ENCODE assay signal across 17 mouse cellular contexts in the genomic region with DNA sequence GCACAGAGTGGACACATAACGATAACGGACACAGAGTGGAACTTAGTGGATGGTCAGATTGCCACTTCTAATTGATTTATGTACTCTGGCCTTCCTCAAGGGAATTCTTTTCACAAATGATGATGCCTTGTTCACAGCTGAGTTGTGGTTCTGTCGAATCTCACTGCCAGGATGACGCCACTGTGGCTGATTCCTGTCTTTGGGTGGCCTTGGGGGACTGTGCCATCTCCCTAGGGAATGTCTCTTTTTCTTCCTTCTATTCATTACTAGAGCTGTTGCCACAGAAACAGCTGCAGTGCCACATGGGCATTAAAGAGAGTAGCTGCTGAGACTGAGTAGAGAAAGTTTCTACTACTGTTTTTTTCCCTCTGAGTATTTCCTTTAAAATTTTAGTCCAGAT.
DNase-seq lines count a peak whose midpoint lies in the region; ATAC-seq and TF ChIP-seq lines count a peak whose summit lies in the region.
"Had no signal": no experiment of that assay in that cellular context is flagged by ENCODE, and none has a peak within 500 bp of the region (broad histone marks: within the 10 kb centered on the region; RNA-seq: fewer than 3 reads in every experiment).

No protein-coding gene starts in this region.

- H3K4me1 ChIP-seq in embryonic facial prominence, embryonic 13.5 days = peaks cover 8% of the 10 kb centered on the region
- H3K4me1 ChIP-seq in embryonic facial prominence, embryonic 10.5 days = peaks cover 15% of the 10 kb centered on the region
- H3K4me1 ChIP-seq in CH12.LX (ENCODE audit: control insufficient read depth in 1 of 2, insufficient read depth in 2 of 2) = peaks cover 3 to 21% of the 10 kb centered on the region in 2 experiments; a peak in 2 of 4 replicates
- H3K4me1 ChIP-seq in lung, postnatal 0 days (ENCODE audit: insufficient read depth, low read depth, low read length) = no peaks in the 10 kb centered on the region
- H3K4me1 ChIP-seq: intestine, embryonic 15.5 days had no signal

- no peak for TF ChIP-seq EP300 in CH12.LX (IDR thresholded peaks at IDR 0.05; ENCODE audit: low read length)
- no peak for TF ChIP-seq EP300 in lung, postnatal 0 days (IDR thresholded peaks at IDR 0.05)

- no peak for TF ChIP-seq CTCF in CH12.LX (conservative IDR thresholded peaks at IDR 0.05 in 1 of 2, IDR thresholded peaks at IDR 0.05 in 1 of 2; ENCODE audit: low read depth in 2 of 2, low read length in 2 of 2)
- TF ChIP-seq CTCF in lung, postnatal 0 days (IDR thresholded peaks at IDR 0.05) = no peak

- H3K36me3 ChIP-seq in embryonic facial prominence, embryonic 13.5 days = no peaks in the 10 kb centered on the region
- no peaks in the 10 kb centered on the region for H3K36me3 ChIP-seq in embryonic facial prominence, embryonic 10.5 days (replicated peaks)
- H3K36me3 ChIP-seq in CH12.LX (replicated peaks in 1 of 2; ENCODE audit: control insufficient read depth in 1 of 2, insufficient read depth in 1 of 2, low read length in 1 of 2) = no peaks in the 10 kb centered on the region
- H3K36me3 ChIP-seq in lung, postnatal 0 days (ENCODE audit: insufficient read depth, low read length) = no peaks in the 10 kb centered on the region
- H3K36me3 ChIP-seq: intestine, embryonic 15.5 days had no signal

- H3K79me2 ChIP-seq in CH12.LX (replicated peaks; ENCODE audit: control insufficient read depth, extremely low read depth, insufficient read depth, poor library complexity, severe bottlenecking) = no peaks in the 10 kb centered on the region

- H3K27me3 ChIP-seq in embryonic facial prominence, embryonic 13.5 days = no peaks in the 10 kb centered on the region
- H3K27me3 ChIP-seq in embryonic facial prominence, embryonic 10.5 days (replicated peaks; ENCODE audit: low read depth, poor library complexity, severe bottlenecking) = no peaks in the 10 kb centered on the region
- no peaks in the 10 kb centered on the region for H3K27me3 ChIP-seq in CH12.LX (replicated peaks)
- no peaks in the 10 kb centered on the region for H3K27me3 ChIP-seq in lung, postnatal 0 days (replicated peaks; ENCODE audit: insufficient read depth, low read length)
- H3K27me3 ChIP-seq: intestine, embryonic 15.5 days; neural tube, embryonic 13.5 days had no signal

- TF ChIP-seq POLR2A in CH12.LX (IDR thresholded peaks at IDR 0.05; ENCODE audit: low read depth, low read length) = no peak

- no peak overlapping the region for H3K9ac ChIP-seq in embryonic facial prominence, embryonic 13.5 days
- H3K9ac ChIP-seq in CH12.LX (ENCODE audit: insufficient read depth, low read depth) = no peak overlapping the region
- H3K9ac ChIP-seq in lung, postnatal 0 days (replicated peaks; ENCODE audit: low read depth) = no peak overlapping the region
- H3K9ac ChIP-seq: intestine, embryonic 15.5 days; neural tube, embryonic 13.5 days had no signal

- in situ Hi-C loops in CH12.LX (cut with MboI; ENCODE audit: low pct_ligation_motif_present, low pct_unique_long_range_greater_than_20kb, low sequenced_read_pairs) = no loop called here

- no peak overlapping the region for H3K4me2 ChIP-seq in embryonic facial prominence, embryonic 13.5 days
- no peak overlapping the region for H3K4me2 ChIP-seq in CH12.LX (ENCODE audit: insufficient read depth, low read depth, poor library complexity, severe bottlenecking)
- H3K4me2 ChIP-seq in lung, postnatal 0 days (replicated peaks; ENCODE audit: low read depth, low read length) = no peak overlapping the region
- H3K4me2 ChIP-seq: intestine, embryonic 15.5 days; neural tube, embryonic 13.5 days had no signal

- H3K27ac ChIP-seq in embryonic facial prominence, embryonic 13.5 days = no peak overlapping the region
- H3K27ac ChIP-seq in embryonic facial prominence, embryonic 10.5 days (replicated peaks) = no peak overlapping the region
- H3K27ac ChIP-seq in CH12.LX (ENCODE audit: insufficient read depth, low read depth) = no peak overlapping the region
- H3K27ac ChIP-seq in lung, postnatal 0 days (ENCODE audit: low read length) = no peak overlapping the region
- H3K27ac ChIP-seq: intestine, embryonic 15.5 days; neural tube, embryonic 13.5 days had no signal

- TF ChIP-seq RAD21 in CH12.LX (IDR thresholded peaks at IDR 0.05; ENCODE audit: low read depth, low read length) = no peak

- dilution Hi-C loops in CH12.LX (cut with MboI; ENCODE audit: extremely low pct_ligation_motif_present, extremely low pct_unique_long_range_greater_than_20kb, low sequenced_read_pairs) = no loop called here

- no peaks in the 10 kb centered on the region for H3K9me3 ChIP-seq in embryonic facial prominence, embryonic 13.5 days
- H3K9me3 ChIP-seq in embryonic facial prominence, embryonic 10.5 days = no peaks in the 10 kb centered on the region
- no peaks in the 10 kb centered on the region for H3K9me3 ChIP-seq in CH12.LX (replicated peaks; ENCODE audit: low read length)
- no peaks in the 10 kb centered on the region for H3K9me3 ChIP-seq in lung, postnatal 0 days (ENCODE audit: low read length)
- H3K9me3 ChIP-seq: intestine, embryonic 15.5 days; neural tube, embryonic 13.5 days had no signal

- H3K4me3 ChIP-seq in embryonic facial prominence, embryonic 13.5 days = no peak overlapping the region
- no peak overlapping the region for H3K4me3 ChIP-seq in embryonic facial prominence, embryonic 10.5 days
- no peak overlapping the region for H3K4me3 ChIP-seq in CH12.LX (replicated peaks in 1 of 3; ENCODE audit: low read depth in 2 of 3, low read length in 2 of 3, poor library complexity in 1 of 3)
- H3K4me3 ChIP-seq in lung, postnatal 0 days (ENCODE audit: low read depth, low read length) = no peak overlapping the region
- H3K4me3 ChIP-seq: intestine, embryonic 15.5 days; neural tube, embryonic 13.5 days had no signal

- 78% methylated on average over 4 of the region's 4 CpGs for WGBS in embryonic facial prominence, embryonic 13.5 days
- WGBS in embryonic facial prominence, embryonic 10.5 days = 82% methylated on average over 4 of the region's 4 CpGs
- 74% methylated on average over 4 of the region's 4 CpGs for WGBS in lung, postnatal 0 days

- no peak for DNase-seq in embryonic facial prominence, embryonic 10.5 days (ENCODE audit: low spot score)
- DNase-seq in layer of hippocampus, adult 9-11 months = peak; percentile 51
- DNase-seq in layer of hippocampus, postnatal 25 days (ENCODE audit: extremely low spot score in 1 of 2, low spot score in 1 of 2) = no peak
- peak; percentile 28 for DNase-seq in CH12.LX (ENCODE audit: extremely low read depth)
- DNase-seq in brain, adult 2 months (ENCODE audit: low read depth, low spot score) = peak; percentile 58
- no peak for DNase-seq in lung, postnatal 0 days (ENCODE audit: low spot score)
- DNase-seq in kidney, adult 11 months = no peak
- DNase-seq: gastrocnemius, postnatal 14 days; heart, postnatal 10 days; kidney, postnatal 10 days; lung, adult 18-20 months; lung, postnatal 4 days; right cerebral cortex, adult 18-20 months; thymus, adult 2 months had no signal

- ATAC-seq in embryonic facial prominence, embryonic 13.5 days (ENCODE audit: insufficient number of reproducible peaks, insufficient read depth, low FRiP score, low TSS enrichment, low read depth) = 0 out of 2 replicates have a peak, but pooled peaks have one; percentile 32
- ATAC-seq in lung, postnatal 0 days = no peak
- ATAC-seq: intestine, embryonic 15.5 days had no signal

TF ChIP-seq in CH12.LX, 34 proteins besides CTCF, POLR2A, EP300 and RAD21:
- no peak for TF ChIP-seq ZC3H11A (IDR thresholded peaks at IDR 0.05; ENCODE audit: low read depth, low read length)
- no peak for TF ChIP-seq TBP (conservative IDR thresholded peaks at IDR 0.05; ENCODE audit: low read depth, low read length)
- TF ChIP-seq ZKSCAN1 (IDR thresholded peaks at IDR 0.05; ENCODE audit: borderline replicate concordance, low read depth, low read length) = no peak
- no peak for TF ChIP-seq SIN3A (IDR thresholded peaks at IDR 0.05; ENCODE audit: low read length)
- TF ChIP-seq ELF1 (IDR thresholded peaks at IDR 0.05; ENCODE audit: low read depth, low read length) = no peak
TF ChIP-seq in CH12.LX: peak in this region for 0.

Comparison
In these comparisons a context has a peak if more than half of its experiments do, and no peak if none do; other contexts are left out.
1. DNase-seq: peak in layer of hippocampus, adult 9-11 months (single experiment), CH12.LX (single experiment) and brain, adult 2 months (single experiment); none in embryonic facial prominence, embryonic 10.5 days (single experiment), layer of hippocampus, postnatal 25 days (0 of 2), lung, postnatal 0 days (single experiment) and kidney, adult 11 months (single experiment).